Mouse (Mus musculus): ENCODE results near the gene Tdo2. TPM values are rescaled to one million over a fixed set of nuclear protein-coding genes. Genes with fewer than 3 reads are reported as not detected.

Gene Tdo2
- polyA plus RNA-seq, 2 experiments from 2014 or later: 0.18 to 0.87 TPM

DNA sequence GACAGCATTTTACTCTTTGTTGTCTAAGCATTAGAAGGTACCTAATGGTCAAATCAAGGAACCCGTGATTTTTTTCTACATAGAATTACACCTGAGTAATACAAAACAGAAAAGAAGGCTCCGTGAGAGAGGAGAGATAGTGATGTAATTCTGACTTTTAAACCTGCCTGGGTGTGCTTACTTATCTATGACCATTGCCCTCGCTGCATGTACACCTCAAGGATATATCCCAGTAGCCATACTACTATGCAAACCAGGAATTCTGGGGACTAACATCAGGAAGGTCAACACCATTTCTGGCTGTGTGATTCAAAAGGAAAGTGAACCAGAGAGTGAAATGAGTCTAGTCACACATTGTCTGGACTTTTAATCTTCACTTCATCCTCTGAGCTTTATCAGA is 33.7 kb downstream of the Tdo2 start:
- no peak for ATAC-seq

GRCm38 (mm10) chr3:81938924-81939323 is 37.1 kb downstream of the Tdo2 start:
- ATAC-seq: no peak

- no peak for ATAC-seq
Measured at GRCm38 (mm10) chr3:81933348-81933747, 42.7 kb downstream of the Tdo2 start.

DNA sequence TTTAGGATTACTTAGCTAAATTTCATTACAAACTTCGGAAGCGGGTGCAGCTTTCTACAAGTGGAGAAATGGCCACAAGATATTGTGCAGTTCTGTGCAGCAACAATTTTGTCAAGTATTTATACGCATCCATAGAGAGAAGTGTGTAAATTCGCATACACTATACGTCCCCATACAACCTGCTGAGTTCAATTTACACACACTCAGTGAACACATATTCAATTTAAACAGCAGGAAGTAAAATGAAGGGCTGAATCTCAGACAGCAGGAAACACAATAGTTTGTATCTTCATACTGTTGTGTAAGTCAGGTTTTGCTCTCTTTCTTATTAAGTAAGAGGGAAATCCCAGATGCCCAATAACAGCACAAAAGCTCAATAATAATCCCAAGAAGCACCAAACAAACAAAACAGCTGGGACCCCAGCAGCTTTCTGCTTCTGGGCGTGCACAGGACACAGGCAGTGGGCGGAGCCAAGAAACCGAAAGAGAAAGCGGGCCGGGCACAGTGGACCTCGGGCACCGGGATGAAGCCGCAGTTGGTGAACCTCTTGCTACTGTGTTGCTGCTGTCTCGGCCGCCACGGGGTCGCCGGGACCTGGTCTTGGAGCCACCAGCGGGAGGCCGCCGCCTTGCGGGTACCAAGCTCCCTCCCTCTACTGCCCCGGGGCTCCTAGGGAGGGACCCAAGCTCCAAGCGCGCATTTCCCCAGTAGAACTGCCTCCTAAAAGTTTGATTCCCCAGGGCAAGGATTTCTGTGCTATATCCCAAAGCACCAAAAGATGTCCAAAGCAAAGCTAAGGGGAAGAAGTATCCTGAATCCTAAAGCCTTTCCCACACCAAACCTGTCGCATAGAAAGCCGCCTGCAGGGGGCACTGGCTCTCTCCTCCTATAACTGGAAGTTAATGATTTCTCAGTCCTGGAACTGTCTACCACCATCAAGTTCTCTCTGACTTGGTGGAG is 43.6 kb downstream of the Tdo2 start, which contains the start of gene Ctso:
Gene Ctso, plus strand, starts transcription at position 461 of the 961 bp plus-strand sequence.
- peak; percentile 94 for ATAC-seq

GRCm38 (mm10) chr3:81931695-81932094 is 44.3 kb downstream of the Tdo2 start:
- no peak for ATAC-seq

DNA sequence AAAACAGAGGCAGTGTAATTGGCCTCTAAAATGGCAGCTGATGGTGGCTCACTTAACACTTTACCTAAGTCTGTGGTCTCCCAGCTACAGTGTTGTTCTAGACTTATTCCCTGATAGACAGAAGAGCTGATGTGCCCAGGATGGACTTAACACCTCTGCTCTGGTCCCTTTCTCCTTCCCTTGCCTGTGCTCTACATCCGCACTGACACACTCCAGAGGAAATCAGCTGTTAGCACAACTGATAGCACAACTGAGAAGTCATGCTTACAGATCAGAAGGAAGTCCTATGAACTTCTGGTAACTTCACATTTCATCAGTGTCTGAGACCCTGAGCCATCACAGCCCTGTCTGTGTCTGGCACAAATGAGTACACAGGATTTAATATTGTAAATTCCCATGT is 46.9 kb downstream of the Tdo2 start:
- no peak for ATAC-seq

DNA sequence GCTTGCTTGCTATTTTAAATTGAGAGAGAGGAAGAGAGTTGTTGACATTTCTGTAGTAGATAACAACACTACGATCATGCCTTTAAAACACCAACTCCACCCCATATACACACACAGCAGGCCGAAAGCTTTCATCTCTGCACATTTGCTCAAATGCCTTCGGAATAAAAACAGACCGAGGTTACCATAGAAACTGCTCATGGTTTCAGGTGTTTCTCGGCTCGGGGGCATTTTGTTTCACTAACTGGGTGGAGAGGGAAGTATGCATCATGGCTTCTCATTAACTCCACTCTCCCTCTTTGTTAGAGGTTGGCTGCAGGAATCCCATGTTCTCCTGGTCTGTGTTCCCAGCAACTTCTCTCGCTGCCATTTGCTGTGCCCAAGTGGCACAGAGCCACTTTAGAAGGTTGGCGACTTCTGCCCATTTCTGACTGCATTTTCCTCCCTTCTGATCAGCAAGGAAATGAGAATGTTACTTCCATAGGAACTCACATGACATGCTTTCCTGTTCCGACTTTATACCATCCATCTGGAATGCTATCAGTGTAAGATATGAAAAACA is 49.2 kb downstream of the Tdo2 start:
- ATAC-seq: no peak

- ATAC-seq: peak; percentile 77
Measured at GRCm38 (mm10) chr3:81925856-81926255, 50.1 kb downstream of the Tdo2 start.

DNA sequence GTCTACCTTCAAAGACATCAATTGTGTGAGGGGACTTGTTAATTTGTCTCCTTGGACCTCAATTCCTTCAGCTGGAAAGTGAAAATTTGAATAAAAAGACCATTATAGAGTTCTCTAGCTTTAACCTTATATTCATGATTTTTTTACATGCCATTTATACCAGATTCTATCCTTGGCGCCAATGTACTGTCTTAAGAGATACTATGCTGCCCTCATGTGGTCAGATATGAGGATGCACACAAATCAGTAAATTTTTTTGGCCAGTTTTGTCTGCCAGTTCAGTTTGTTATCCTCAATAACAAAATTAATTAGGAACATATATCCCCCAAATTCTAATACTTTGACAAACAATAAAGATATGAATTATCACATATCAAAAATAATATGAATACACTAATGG is 51.1 kb downstream of the Tdo2 start:
- peak; percentile 74 for ATAC-seq

DNA sequence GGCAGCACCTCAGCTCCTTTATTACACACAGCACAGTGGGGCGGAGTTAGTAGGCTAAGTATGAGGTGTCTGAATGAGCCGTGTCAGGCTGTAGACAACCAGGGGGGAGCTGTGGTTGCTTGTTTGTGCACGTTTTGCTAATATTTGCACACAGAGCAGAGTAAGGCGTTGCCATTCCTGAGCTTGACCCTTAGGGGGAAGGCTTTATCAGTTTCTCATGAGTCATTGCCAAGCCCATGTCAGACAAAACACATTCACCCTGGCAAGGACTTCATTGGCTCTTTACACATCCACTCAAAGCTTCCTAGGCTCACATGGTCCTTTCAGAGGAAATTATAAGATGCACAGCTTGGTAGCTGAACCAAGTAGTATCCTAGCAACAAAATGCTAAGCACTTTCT is 53.1 kb downstream of the Tdo2 start:
- no peak for ATAC-seq

GRCm38 (mm10) chr3:81919681-81920080 is 56.3 kb downstream of the Tdo2 start:
- ATAC-seq: no peak

GRCm38 (mm10) chr3:81918215-81918614 is 57.8 kb downstream of the Tdo2 start:
- ATAC-seq: no peak

GRCm38 (mm10) chr3:81917354-81917935 is 58.6 kb downstream of the Tdo2 start:
- ATAC-seq: no peak

GRCm38 (mm10) chr3:81916030-81916686 is 59.8 kb downstream of the Tdo2 start:
- no peak for ATAC-seq

DNA sequence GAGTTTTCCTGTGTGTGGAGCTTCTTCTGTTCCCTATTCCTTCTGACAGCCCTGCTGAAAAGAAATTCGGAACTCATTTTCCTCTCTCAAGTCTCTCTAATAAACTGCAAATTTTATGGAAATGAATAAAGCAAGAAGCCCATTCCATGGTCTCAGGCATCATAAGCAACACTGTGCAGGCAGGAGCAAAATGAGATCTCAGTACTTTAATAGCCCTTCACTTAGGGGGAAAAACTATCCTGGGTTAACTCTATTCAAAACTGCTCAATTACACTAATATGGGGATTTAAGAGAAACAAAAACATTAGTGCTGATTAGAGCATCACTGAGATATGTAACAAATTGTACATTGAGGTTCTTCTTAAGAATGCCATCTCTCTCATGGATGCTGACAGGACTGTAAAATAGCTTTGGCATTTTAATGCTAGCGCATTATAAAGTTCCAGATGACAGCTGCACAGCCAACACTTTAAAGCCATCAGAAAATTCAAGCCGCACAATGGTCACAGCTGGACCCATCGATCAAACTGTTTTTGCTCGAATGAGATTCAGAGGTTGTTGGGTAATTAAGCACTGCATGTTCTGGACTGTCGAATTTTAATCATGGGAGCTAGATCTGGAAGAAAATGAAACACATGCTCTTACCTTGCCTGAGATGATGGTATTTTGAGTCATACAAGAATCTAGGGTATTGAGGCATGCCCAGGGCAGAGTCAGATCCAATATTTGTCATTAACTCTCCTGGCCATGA is 65.5 kb downstream of the Tdo2 start:
- ATAC-seq: no peak

Other genes with a start within 250 kb of the Tdo2 start
- 10 to 100 TPM; 43.3 to 48.1 TPM for gene Ctso, start 43.6 kb downstream of the Tdo2 start, polyA plus RNA-seq (2017; shearing (Covaris generic))
- gene Asic5, start 6.1 kb upstream of the Tdo2 start, polyA plus RNA-seq (2017; shearing (Covaris generic)): not detected
- gene Gucy1b1, start 98.5 kb upstream of the Tdo2 start, polyA plus RNA-seq (2017; shearing (Covaris generic)): 1 to 10 TPM; 4.7 to 5.2 TPM
- gene Gucy1a1, start 169.6 kb upstream of the Tdo2 start, polyA plus RNA-seq (2017; shearing (Covaris generic)): 1 to 10 TPM; 5.6 to 6.1 TPM

Measured in activated CD4-positive, CD25-positive, alpha-beta regulatory T cell, adult 4 months (primary cell).